Mouse (Mus musculus): ENCODE data around the gene Ahcy. TPM values are rescaled to one million over a fixed set of nuclear protein-coding genes. Genes with fewer than 3 reads are reported as not detected.

The Ahcy gene
- polyA plus RNA-seq, 1 experiment from 2014 or later: 224 TPM

GRCm38 (mm10) chr2:155099994-155100795 is 25.9 kb upstream of the Ahcy start:
- Histone ChIP-seq H3K36me3 (replicated peaks; ENCODE audit: insufficient read depth, low read length) (no peaks in the 10 kb centered on the region), H3K27me3 (ENCODE audit: insufficient read depth, low read length) (no peaks in the 10 kb centered on the region), H3K9ac (replicated peaks) (no peak overlapping the region), H3K4me3 (ENCODE audit: low read depth, low read length) (no peak overlapping the region), H3K9me3 (ENCODE audit: low read length) (no peaks in the 10 kb centered on the region), H3K4me2 (ENCODE audit: low read depth, low read length) (no peak overlapping the region), H3K4me1 (ENCODE audit: insufficient read depth) (peaks cover 14% of the 10 kb centered on the region), H3K27ac (ENCODE audit: low read depth) (peak overlapping the region; percentile 66; the same call in 1 of the 2 replicates)
- DNase-seq: no peak
- 76% methylated on average over 13 of the region's 14 CpGs for WGBS (ENCODE audit: insufficient replicate concordance)
- ATAC-seq: no peak; the same call in 1 of the 2 replicates
- no peak for TF ChIP-seq CTCF (IDR thresholded peaks at IDR 0.05; ENCODE audit: low read depth)
- TF ChIP-seq EP300 (IDR thresholded peaks at IDR 0.05; ENCODE audit: low read depth): no peak

DNA sequence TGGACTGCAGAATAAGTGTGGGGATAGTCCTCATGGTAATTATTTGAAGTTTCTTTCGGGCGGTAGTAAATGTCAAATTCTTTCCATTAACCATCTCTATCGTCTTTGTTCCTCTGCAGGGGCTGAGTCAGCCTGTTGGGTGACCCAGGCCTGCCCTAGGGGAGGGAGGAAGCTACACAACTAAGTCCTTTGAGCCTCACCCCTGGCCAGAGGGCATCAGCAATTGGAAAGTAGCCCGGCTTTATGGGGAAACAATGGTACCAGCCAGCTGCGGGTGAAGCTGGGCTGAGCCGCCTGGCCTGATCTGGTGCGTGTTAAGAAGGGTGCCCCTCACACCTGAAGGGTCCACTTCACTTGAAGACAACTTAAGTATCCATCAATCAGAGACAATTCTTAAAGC is 25.1 kb upstream of the Ahcy start:
- Histone ChIP-seq H3K4me1 (ENCODE audit: insufficient read depth) (peaks cover 14% of the 10 kb centered on the region), H3K4me2 (ENCODE audit: low read depth, low read length) (no peak overlapping the region), H3K27ac (ENCODE audit: low read depth) (no peak overlapping the region), H3K4me3 (ENCODE audit: low read depth, low read length) (no peak overlapping the region), H3K36me3 (replicated peaks; ENCODE audit: insufficient read depth, low read length) (no peaks in the 10 kb centered on the region), H3K27me3 (ENCODE audit: insufficient read depth, low read length) (no peaks in the 10 kb centered on the region), H3K9ac (replicated peaks) (no peak overlapping the region), H3K9me3 (ENCODE audit: low read length) (no peaks in the 10 kb centered on the region)
- DNase-seq (peak; percentile 32), ATAC-seq (peak; percentile 53)
- TF ChIP-seq EP300 (IDR thresholded peaks at IDR 0.05; ENCODE audit: low read depth): no peak
- no peak for TF ChIP-seq CTCF (IDR thresholded peaks at IDR 0.05; ENCODE audit: low read depth)
- 73% methylated on average over 7 of the region's 7 CpGs for whole genome bisulfite sequencing (ENCODE audit: insufficient replicate concordance)

GRCm38 (mm10) chr2:155098720-155099380 is 24.6 kb upstream of the Ahcy start:
- ATAC-seq (no peak), DNase-seq (no peak)
- Histone ChIP-seq H3K4me2 (ENCODE audit: low read depth, low read length) (no peak overlapping the region), H3K4me1 (ENCODE audit: insufficient read depth) (peaks cover 15% of the 10 kb centered on the region), H3K27ac (ENCODE audit: low read depth) (no peak overlapping the region), H3K4me3 (ENCODE audit: low read depth, low read length) (no peak overlapping the region), H3K27me3 (ENCODE audit: insufficient read depth, low read length) (no peaks in the 10 kb centered on the region), H3K36me3 (replicated peaks; ENCODE audit: insufficient read depth, low read length) (no peaks in the 10 kb centered on the region), H3K9me3 (ENCODE audit: low read length) (no peaks in the 10 kb centered on the region), H3K9ac (replicated peaks) (no peak overlapping the region)
- 83% methylated on average over 9 of the region's 9 CpGs for WGBS (ENCODE audit: insufficient replicate concordance)
- peak; percentile 46 for TF ChIP-seq CTCF (IDR thresholded peaks at IDR 0.05; ENCODE audit: low read depth)
- no peak for TF ChIP-seq EP300 (IDR thresholded peaks at IDR 0.05; ENCODE audit: low read depth)

DNA sequence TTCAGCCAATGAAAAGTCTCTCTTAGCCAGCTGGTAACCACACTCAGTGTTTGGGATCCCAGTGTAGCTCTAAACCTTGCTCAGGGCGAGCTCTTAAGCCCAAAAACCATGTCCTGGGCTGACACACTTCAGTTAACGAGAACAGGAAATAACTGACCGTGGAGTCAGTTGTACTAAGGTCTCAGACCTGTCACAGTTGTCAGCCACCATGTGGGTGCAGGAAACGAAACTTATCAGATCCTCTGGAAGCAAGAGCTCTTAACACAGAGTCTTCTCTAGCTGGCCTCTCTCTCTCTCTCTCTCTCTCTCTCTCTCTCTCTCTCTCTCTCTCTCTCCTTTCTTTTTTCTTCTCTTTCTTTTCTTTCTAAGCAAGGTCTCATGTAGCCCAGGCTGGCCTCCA is 19.1 kb upstream of the Ahcy start:
- Histone ChIP-seq H3K27ac (ENCODE audit: low read depth) (no peak overlapping the region), H3K36me3 (replicated peaks; ENCODE audit: insufficient read depth, low read length) (no peaks in the 10 kb centered on the region), H3K4me1 (ENCODE audit: insufficient read depth) (peaks cover 31% of the 10 kb centered on the region), H3K9ac (replicated peaks) (no peak overlapping the region), H3K27me3 (ENCODE audit: insufficient read depth, low read length) (no peaks in the 10 kb centered on the region), H3K4me3 (ENCODE audit: low read depth, low read length) (no peak overlapping the region), H3K4me2 (ENCODE audit: low read depth, low read length) (no peak overlapping the region), H3K9me3 (ENCODE audit: low read length) (no peaks in the 10 kb centered on the region)
- DNase-seq (no peak), ATAC-seq (no peak)
- 21% methylated on average over 4 of the region's 4 CpGs for WGBS (ENCODE audit: insufficient replicate concordance)
- no peak for TF ChIP-seq EP300 (IDR thresholded peaks at IDR 0.05; ENCODE audit: low read depth)
- TF ChIP-seq CTCF (IDR thresholded peaks at IDR 0.05; ENCODE audit: low read depth): no peak

DNA sequence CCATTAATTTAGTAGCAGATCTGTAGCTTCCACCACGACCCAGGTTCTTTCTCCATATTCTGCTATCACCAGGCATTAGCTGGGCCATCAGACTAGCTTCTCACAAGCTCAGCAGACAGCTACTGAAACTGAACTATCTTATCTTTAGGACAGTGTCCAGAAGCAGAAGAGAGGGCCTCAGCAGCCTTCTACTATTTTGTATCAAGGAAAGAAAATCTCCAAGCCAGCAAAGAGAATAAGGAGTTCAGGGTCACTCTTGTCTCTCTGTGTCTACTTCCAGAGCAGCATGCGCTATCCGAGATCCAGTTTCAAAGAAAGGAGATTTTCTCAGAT is 17.4 kb upstream of the Ahcy start:
- Histone ChIP-seq H3K4me1 (ENCODE audit: insufficient read depth) (peaks cover 34% of the 10 kb centered on the region), H3K9me3 (ENCODE audit: low read length) (no peaks in the 10 kb centered on the region), H3K27ac (ENCODE audit: low read depth) (peak overlapping the region; percentile 75), H3K9ac (replicated peaks) (no peak overlapping the region), H3K36me3 (replicated peaks; ENCODE audit: insufficient read depth, low read length) (no peaks in the 10 kb centered on the region), H3K4me2 (ENCODE audit: low read depth, low read length) (peak overlapping the region; percentile 56), H3K27me3 (ENCODE audit: insufficient read depth, low read length) (no peaks in the 10 kb centered on the region), H3K4me3 (ENCODE audit: low read depth, low read length) (no peak overlapping the region)
- 55% methylated on average over 3 of the region's 3 CpGs for whole genome bisulfite sequencing (ENCODE audit: insufficient replicate concordance)
- ATAC-seq (peak; percentile 37), DNase-seq (no peak)
- TF ChIP-seq EP300 (IDR thresholded peaks at IDR 0.05; ENCODE audit: low read depth) (peak; percentile 50; the same call in 1 of the 2 replicates), CTCF (IDR thresholded peaks at IDR 0.05; ENCODE audit: low read depth) (no peak)

GRCm38 (mm10) chr2:155090909-155091742 is 16.8 kb upstream of the Ahcy start:
- H3K9me3 ChIP-seq (ENCODE audit: low read length): no peaks in the 10 kb centered on the region
- peak overlapping the region; percentile 75 for H3K27ac ChIP-seq (ENCODE audit: low read depth)
- H3K4me1 ChIP-seq (ENCODE audit: insufficient read depth): peaks cover 34% of the 10 kb centered on the region
- peak overlapping the region; percentile 44; the same call in 1 of the 2 replicates for H3K9ac ChIP-seq (replicated peaks)
- WGBS (ENCODE audit: insufficient replicate concordance): 52% methylated on average over 13 of the region's 13 CpGs
- H3K4me2 ChIP-seq (ENCODE audit: low read depth, low read length): peak overlapping the region; percentile 56
- H3K36me3 ChIP-seq (replicated peaks; ENCODE audit: insufficient read depth, low read length): no peaks in the 10 kb centered on the region
- ATAC-seq (peak; percentile 95), DNase-seq (peak; percentile 84)
- H3K27me3 ChIP-seq (ENCODE audit: insufficient read depth, low read length): no peaks in the 10 kb centered on the region
- H3K4me3 ChIP-seq (ENCODE audit: low read depth, low read length): no peak overlapping the region
- TF ChIP-seq EP300 (IDR thresholded peaks at IDR 0.05; ENCODE audit: low read depth): peak; percentile 89
- no peak for TF ChIP-seq CTCF (IDR thresholded peaks at IDR 0.05; ENCODE audit: low read depth)
